Mouse (Mus musculus) hindbrain, embryonic 12.5 days (tissue): Measurements from ENCODE around the gene Abhd6. TPM values are rescaled to one million over a fixed set of nuclear protein-coding genes. Genes with fewer than 3 reads are reported as not detected.

Experiments used
- ATAC-seq: fragments of 200-750 bp; cut with Nextera tagmentation; 2 replicates; pipeline ENCODE4 v1.8.0; 2017; ENCODE audit warnings: moderate TSS enrichment; ENCODE audit not compliant: low FRiP score
- H3K27ac ChIP-seq: fragments of 300-500 bp; sonication (generic); 2 replicates; pipeline ENCODE4 v1.5.1; 2016; ENCODE audit warnings: mild to moderate bottlenecking
- H3K27me3 ChIP-seq: fragments of 300-500 bp; sonication (generic); 2 replicates; pipeline ENCODE4 v1.6.1; 2016; ENCODE audit warnings: mild to moderate bottlenecking
- H3K36me3 ChIP-seq: fragments of 300-500 bp; sonication (generic); 2 replicates; pipeline ENCODE4 v1.6.1; 2016; ENCODE audit warnings: mild to moderate bottlenecking
- H3K4me1 ChIP-seq: fragments of 300-500 bp; sonication (generic); 2 replicates; pipeline ENCODE4 v1.6.1; 2016
- H3K4me2 ChIP-seq: fragments of 300-500 bp; sonication (generic); replicated peaks from 2 replicates; pipeline ENCODE4 v1.6.1; 2016; ENCODE audit warnings: mild to moderate bottlenecking
- H3K4me3 ChIP-seq: fragments of 300-500 bp; sonication (generic); 2 replicates; pipeline ENCODE4 v1.5.1; 2016; ENCODE audit warnings: mild to moderate bottlenecking
- H3K9ac ChIP-seq: fragments of 300-500 bp; sonication (generic); 2 replicates; pipeline ENCODE4 v1.6.1; 2016; ENCODE audit warnings: mild to moderate bottlenecking, moderate library complexity
- H3K9me3 ChIP-seq: fragments of 300-500 bp; sonication (generic); replicated peaks from 2 replicates; pipeline ENCODE4 v1.6.1; 2016; ENCODE audit warnings: mild to moderate bottlenecking
- WGBS: fragments of 180-500 bp; shearing (Covaris S2); methylation state at CpG from one replicate; pipeline ENCODE4 v1.1.7; 2016; 5-methylcytosine and 5-hydroxymethylcytosine counted together
- polyA plus RNA-seq: library from polyadenylated mRNA; unstranded; fragments of >200 nt; fragmentation: Nextera tagmentation; extraction: Ambion mirVana; gene quantifications from 2 replicates; pipeline ENCODE4 v1.2.1, GENCODE M21; 2016

The Abhd6 gene
- polyA plus RNA-seq, 1 experiment from 2014 or later, result 19.5 TPM

DNA sequence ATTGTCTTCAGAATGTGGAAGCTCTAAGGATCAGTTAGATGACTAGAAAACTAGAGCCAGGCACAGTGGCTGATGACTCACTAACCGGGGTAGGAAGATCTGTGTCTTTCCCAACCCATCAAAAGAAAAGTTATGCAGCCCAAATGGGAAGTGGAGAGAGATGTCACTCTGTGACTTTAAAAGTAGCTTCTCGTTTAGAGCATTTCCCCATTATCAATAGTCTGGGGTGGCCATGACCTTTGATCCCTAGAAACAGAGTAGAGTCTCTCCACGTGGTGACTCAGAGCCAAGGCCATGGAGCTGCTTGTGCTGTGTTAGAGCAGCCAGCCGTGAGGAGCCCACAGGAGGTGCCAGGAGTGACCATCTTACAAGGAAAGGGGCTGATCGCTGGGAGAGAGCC lies 90.7 kb downstream of the Abhd6 start:
- H3K4me3 ChIP-seq, result no peak overlapping the region
- no peaks in the 10 kb centered on the region for H3K9me3 ChIP-seq
- H3K27me3 ChIP-seq, result no peaks in the 10 kb centered on the region
- H3K36me3 ChIP-seq, result peaks cover 21% of the 10 kb centered on the region
- no peaks in the 10 kb centered on the region for H3K4me1 ChIP-seq
- ATAC-seq, result 0 out of 2 replicates have a peak, but pooled peaks have one; percentile 16
- 44% methylated on average over 5 of the region's 5 CpGs for WGBS
- H3K9ac ChIP-seq, result no peak overlapping the region
- H3K4me2 ChIP-seq, result no peak overlapping the region
- no peak overlapping the region for H3K27ac ChIP-seq

DNA sequence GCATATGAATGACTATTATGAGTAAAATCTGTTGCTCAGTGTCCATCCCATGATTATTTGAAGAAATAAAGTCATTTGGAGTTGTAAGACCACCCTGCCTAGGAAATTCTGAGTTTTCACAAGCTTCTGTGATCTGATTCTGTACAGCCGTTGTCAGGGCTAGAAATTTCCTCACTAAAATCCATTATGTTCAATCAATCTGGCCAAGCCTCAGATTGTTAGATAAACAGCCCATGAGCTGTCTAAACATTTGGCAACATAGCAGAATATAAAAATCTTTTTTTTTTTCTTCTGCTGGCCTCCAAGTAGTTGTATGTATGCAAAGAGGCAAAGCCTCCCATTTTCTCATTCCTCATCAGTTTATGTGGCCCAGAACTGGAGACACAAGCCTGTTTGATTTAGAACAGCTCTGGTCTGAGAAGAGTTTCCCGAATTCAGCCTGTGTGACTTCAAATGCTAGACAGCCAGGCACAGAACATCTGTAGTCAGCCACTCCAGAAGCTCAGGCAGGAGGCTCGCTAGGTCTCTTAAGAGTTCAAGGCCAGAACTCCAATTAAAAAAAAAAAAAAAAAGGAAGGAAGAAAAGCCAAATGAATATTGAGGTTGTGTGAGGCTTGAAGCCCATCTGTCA lies 92.3 kb downstream of the Abhd6 start:
- no peak for ATAC-seq
- Histone ChIP-seq H3K9me3 (no peaks in the 10 kb centered on the region), H3K9ac (no peak overlapping the region), H3K27ac (no peak overlapping the region), H3K4me1 (peaks cover 7% of the 10 kb centered on the region), H3K4me2 (no peak overlapping the region), H3K4me3 (no peak overlapping the region), H3K27me3 (no peaks in the 10 kb centered on the region), H3K36me3 (peaks cover 5% of the 10 kb centered on the region)
- WGBS, result 81% methylated on average over 3 of the region's 3 CpGs

DNA sequence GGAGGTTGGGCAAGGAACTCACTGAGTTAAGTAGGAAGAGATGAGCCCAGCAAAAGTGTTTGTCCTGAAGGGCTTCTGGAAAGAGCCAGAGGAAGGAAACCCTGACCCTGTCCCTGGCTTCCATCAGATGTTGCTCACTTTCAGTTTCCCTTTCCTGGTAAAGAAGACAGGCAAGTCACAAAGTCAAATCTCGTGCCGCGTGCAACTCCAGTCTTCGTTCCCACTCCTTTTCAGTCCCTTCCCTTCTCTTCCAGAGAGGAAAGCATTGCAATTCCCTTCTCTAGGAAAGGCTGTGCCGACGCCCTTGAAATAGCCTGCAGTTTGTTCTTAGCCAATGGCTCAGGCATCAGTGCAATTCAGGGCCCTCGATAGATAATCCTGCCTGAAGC lies 92.9 kb downstream of the Abhd6 start:
- ATAC-seq, result no peak
- WGBS, result 78% methylated on average over 7 of the region's 7 CpGs

DNA sequence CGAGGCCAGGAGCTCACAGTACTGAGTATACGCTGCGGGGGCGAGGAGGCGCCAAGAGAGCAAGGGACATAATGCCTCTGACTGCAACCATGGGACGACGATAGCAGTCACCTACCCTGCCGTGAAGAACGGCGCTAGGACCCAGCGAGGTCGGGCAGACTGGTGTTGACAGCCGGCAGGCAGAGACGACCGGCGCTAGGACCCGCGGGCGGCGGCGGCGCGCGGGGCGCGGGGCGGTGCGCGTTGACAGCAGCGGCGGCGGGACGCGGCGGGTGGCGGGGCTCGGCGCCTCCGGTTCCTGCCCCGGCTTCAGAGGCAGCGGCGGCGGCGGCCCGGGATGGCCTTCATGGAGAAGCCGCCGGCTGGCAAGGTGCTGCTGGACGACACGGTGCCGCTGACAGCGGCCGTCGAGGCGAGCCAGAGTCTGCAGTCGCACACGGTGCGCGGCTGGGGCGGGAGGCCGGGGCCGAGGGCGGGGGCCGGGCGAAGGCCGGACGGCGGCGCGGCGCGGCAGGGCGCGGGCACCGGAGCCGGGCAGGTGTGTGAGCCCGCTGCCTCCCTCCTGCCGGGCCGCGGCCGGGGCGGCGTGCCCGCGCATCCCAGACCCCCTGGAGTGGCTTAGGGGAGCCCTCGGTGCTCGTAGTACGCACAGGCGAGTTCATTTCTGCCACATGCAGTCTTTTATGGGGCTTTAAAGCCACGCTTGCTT lies 95.4 kb downstream of the Abhd6 start, which contains the start of gene Pxk:
Gene Pxk, plus strand, starts transcription at position 234 of the 709 bp plus-strand sequence.
- peak within 1 kb of the TSS; percentile 96 for H3K4me3 ChIP-seq
- no peaks in the 10 kb centered on the region for H3K36me3 ChIP-seq
- peak; percentile 93 for ATAC-seq
- under 1% methylated on average over 65 of the region's 89 CpGs for WGBS
- peak within 1 kb of the TSS; percentile 59 for H3K4me2 ChIP-seq
- peaks cover 11% of the 10 kb centered on the region for H3K4me1 ChIP-seq
- H3K27ac ChIP-seq, result peak within 1 kb of the TSS; percentile 80
- no peaks in the 10 kb centered on the region for H3K9me3 ChIP-seq
- no peaks in the 10 kb centered on the region for H3K27me3 ChIP-seq
- H3K9ac ChIP-seq, result peak within 1 kb of the TSS; percentile 87

More for the DNA sequence above, 92.9 kb downstream of the Abhd6 start:
- no peak overlapping the region for H3K4me3 ChIP-seq
- no peak overlapping the region for H3K9ac ChIP-seq
- H3K4me1 ChIP-seq, result peaks cover 7% of the 10 kb centered on the region
- H3K9me3 ChIP-seq, result no peaks in the 10 kb centered on the region
- H3K36me3 ChIP-seq, result no peaks in the 10 kb centered on the region
- H3K27me3 ChIP-seq, result no peaks in the 10 kb centered on the region
- H3K27ac ChIP-seq, result no peak overlapping the region
- no peak overlapping the region for H3K4me2 ChIP-seq

DNA sequence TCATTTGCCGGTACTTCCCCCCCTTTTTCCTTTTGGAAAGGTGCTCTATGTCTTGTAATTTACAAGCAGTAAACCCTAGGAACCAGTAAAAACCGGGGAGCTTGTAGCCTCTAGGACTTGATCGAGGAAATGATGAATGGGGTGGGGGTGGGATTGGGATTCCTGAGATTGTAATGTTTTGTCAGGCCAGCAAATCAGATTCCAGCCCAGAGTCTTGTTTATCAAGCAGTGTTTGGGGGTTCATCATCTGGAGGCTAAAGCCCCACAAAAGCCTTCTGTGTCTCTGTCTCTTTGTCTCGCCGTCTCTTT lies 95.9 kb downstream of the Abhd6 start:
- H3K9ac ChIP-seq, result peak overlapping the region; percentile 87
- no peaks in the 10 kb centered on the region for H3K27me3 ChIP-seq
- H3K4me3 ChIP-seq, result peak overlapping the region; percentile 96
- H3K4me2 ChIP-seq, result peak overlapping the region; percentile 59
- peak overlapping the region; percentile 80 for H3K27ac ChIP-seq
- peaks cover 13% of the 10 kb centered on the region for H3K4me1 ChIP-seq
- 1% methylated on average over 5 of the region's 5 CpGs for WGBS
- ATAC-seq, result peak; percentile 24; the same call in 1 of the 2 replicates
- H3K9me3 ChIP-seq, result no peaks in the 10 kb centered on the region
- H3K36me3 ChIP-seq, result no peaks in the 10 kb centered on the region

DNA sequence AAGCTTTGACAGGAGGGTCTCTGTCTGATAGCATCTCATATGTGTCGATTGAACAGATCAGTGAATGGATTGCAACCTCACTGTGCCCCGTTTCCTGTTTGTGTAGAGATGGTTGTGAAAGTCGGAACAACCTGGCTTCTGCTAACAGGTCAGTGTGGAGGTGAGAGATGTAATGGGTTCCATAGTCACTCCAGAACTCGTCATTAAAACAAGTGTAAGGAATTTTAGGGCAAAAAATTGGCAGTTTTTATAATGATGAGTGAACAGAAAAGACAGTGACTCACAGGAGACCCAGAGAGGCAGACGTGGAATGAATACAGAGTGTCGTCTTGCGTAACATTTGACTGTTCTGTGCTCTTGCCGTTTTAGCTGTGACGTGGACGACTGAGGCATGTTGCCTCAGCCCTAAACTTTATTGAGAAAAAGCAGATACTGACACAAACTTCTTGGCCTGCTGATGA lies 96.9 kb downstream of the Abhd6 start:
- no peak overlapping the region for H3K27ac ChIP-seq
- WGBS, result 65% methylated on average over 10 of the region's 10 CpGs

DNA sequence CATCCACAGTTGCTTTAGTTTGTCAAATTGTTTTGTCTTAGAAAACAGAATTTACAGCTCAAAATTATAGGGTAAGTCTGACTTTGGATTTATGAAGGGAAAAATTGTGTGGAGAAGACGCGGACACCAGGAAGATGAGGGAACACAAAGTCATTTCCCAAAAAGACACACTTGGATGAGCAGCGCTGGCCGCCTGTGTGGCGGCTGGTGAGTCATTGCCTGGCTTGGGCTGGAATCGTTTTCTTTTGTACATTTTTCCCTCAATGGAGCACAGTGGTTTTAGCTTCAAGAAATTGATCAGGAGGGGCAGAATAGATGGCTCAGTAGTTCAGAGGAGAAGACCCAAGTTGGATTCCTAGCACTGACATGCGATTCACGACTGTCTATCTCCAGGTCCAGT lies 99.2 kb downstream of the Abhd6 start:
- Histone ChIP-seq H3K9me3 (no peaks in the 10 kb centered on the region), H3K9ac (no peak overlapping the region), H3K4me1 (peaks cover 13% of the 10 kb centered on the region), H3K27me3 (no peaks in the 10 kb centered on the region), H3K4me3 (no peak overlapping the region), H3K27ac (no peak overlapping the region), H3K4me2 (no peak overlapping the region), H3K36me3 (no peaks in the 10 kb centered on the region)
- ATAC-seq, result no peak
- 84% methylated on average over 8 of the region's 8 CpGs for WGBS

More for the DNA sequence above, 96.9 kb downstream of the Abhd6 start:
- peak overlapping the region; percentile 96; the same call in 1 of the 2 replicates for H3K4me3 ChIP-seq
- no peaks in the 10 kb centered on the region for H3K36me3 ChIP-seq
- no peaks in the 10 kb centered on the region for H3K27me3 ChIP-seq
- no peaks in the 10 kb centered on the region for H3K9me3 ChIP-seq
- H3K9ac ChIP-seq, result no peak overlapping the region
- peaks cover 13% of the 10 kb centered on the region for H3K4me1 ChIP-seq
- ATAC-seq, result no peak
- peak overlapping the region; percentile 59 for H3K4me2 ChIP-seq

DNA sequence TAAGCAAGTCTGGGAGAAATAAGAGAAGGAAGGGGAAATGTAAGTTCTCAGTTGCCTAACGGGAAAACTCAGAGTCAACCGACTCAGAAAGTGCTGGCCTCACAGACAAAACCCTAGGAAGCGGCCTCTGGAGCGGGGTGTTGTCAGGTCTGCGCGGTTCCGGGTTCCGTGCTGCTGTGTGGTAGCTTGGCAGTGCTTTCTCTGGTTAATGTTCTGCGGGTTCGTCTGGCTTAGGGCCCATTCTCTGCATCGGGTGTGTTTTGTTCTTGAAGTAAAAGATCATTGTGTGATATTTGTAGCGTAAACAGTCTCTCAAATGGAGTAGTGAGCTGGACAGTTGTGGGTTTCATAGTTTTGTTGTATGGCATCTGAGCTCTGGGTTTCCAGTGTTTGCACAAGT lies 100.0 kb downstream of the Abhd6 start:
- WGBS, result 76% methylated on average over 12 of the region's 12 CpGs
- no peak for ATAC-seq
- H3K27me3 ChIP-seq, result no peaks in the 10 kb centered on the region

More for the DNA sequence above, 100.0 kb downstream of the Abhd6 start:
- Histone ChIP-seq H3K9ac (no peak overlapping the region), H3K27ac (no peak overlapping the region), H3K4me1 (peaks cover 13% of the 10 kb centered on the region), H3K36me3 (no peaks in the 10 kb centered on the region), H3K9me3 (no peaks in the 10 kb centered on the region), H3K4me2 (no peak overlapping the region), H3K4me3 (no peak overlapping the region)

Other genes with a start within 250 kb of the Abhd6 start
- gene Gm26661, start 211.3 kb upstream of the Abhd6 start, polyA plus RNA-seq, result not detected in 2 replicates
- 32.4 and 37.3 TPM in 2 replicates for gene Flnb, start 184.9 kb upstream of the Abhd6 start, polyA plus RNA-seq
- gene Gm45521, start 45.6 kb upstream of the Abhd6 start, polyA plus RNA-seq, result 0.67 TPM in 1 of 2 replicates, not detected in the other
- 0.08 TPM in 1 of 2 replicates, not detected in the other for gene Dnase1l3, start 8.3 kb upstream of the Abhd6 start, polyA plus RNA-seq
- gene Rpp14, start 77.5 kb downstream of the Abhd6 start, polyA plus RNA-seq, result 45.4 and 47.5 TPM in 2 replicates
- 43.0 and 46.7 TPM in 2 replicates for gene Pxk, start 95.3 kb downstream of the Abhd6 start, polyA plus RNA-seq
- gene Pdhb, start 170.1 kb downstream of the Abhd6 start, polyA plus RNA-seq, result 198 and 207 TPM in 2 replicates
- gene Kctd6, start 211.2 kb downstream of the Abhd6 start, polyA plus RNA-seq, result 15.6 and 16.0 TPM in 2 replicates